Mouse (Mus musculus) limb, embryonic 14.5 days (tissue): ENCODE measurements around the gene Rmdn2. TPM values are rescaled to one million over a fixed set of nuclear protein-coding genes. Genes with fewer than 3 reads are reported as not detected.

Source experiments
- ATAC-seq: fragments of 200-750 bp; cut with Nextera tagmentation; 2 replicates; pipeline ENCODE4 v1.8.0; 2017; ENCODE audit warnings: low read depth, moderate number of reproducible peaks, moderate TSS enrichment; ENCODE audit not compliant: low FRiP score
- DNase-seq: peaks from one replicate; pipeline ENCODE4 v3.0.0-alpha.2; 2015; ENCODE audit warnings: low spot score
- H3K27ac ChIP-seq: fragments of 300-500 bp; sonication (generic); replicated peaks from 2 replicates; pipeline ENCODE4 v1.5.1; 2014; ENCODE audit warnings: low read depth, mild to moderate bottlenecking, low read length, moderate library complexity, mixed read lengths
- H3K27me3 ChIP-seq: fragments of 300-500 bp; sonication (generic); 2 replicates; pipeline ENCODE4 v1.6.1; 2014; ENCODE audit warnings: low read length, mixed read lengths; ENCODE audit not compliant: control insufficient read depth, insufficient read depth
- H3K36me3 ChIP-seq: fragments of 300-500 bp; sonication (generic); 2 replicates; pipeline ENCODE4 v1.6.1; 2014; ENCODE audit warnings: mild to moderate bottlenecking, low read length, moderate library complexity, mixed read lengths; ENCODE audit not compliant: control insufficient read depth, insufficient read depth
- H3K4me1 ChIP-seq: fragments of 300-500 bp; sonication (generic); 2 replicates; pipeline ENCODE4 v1.6.1; 2014; ENCODE audit warnings: antibody characterized with exemption, low read length, mixed read lengths; ENCODE audit not compliant: control insufficient read depth, insufficient read depth
- H3K4me2 ChIP-seq: fragments of 300-500 bp; sonication (generic); replicated peaks from 2 replicates; pipeline ENCODE4 v1.6.1; 2014; ENCODE audit warnings: low read depth, mild to moderate bottlenecking, low read length, moderate library complexity; ENCODE audit not compliant: severe bottlenecking
- H3K4me3 ChIP-seq: fragments of 300-500 bp; sonication (generic); replicated peaks from 2 replicates; pipeline ENCODE4 v1.5.1; 2014; ENCODE audit warnings: low read length
- H3K9ac ChIP-seq: fragments of 300-500 bp; sonication (generic); 2 replicates; pipeline ENCODE4 v1.6.1; 2014; ENCODE audit warnings: mild to moderate bottlenecking, low read depth, low read length, moderate library complexity; ENCODE audit not compliant: severe bottlenecking
- H3K9me3 ChIP-seq: fragments of 300-500 bp; sonication (generic); 2 replicates; pipeline ENCODE4 v1.6.1; 2016; ENCODE audit warnings: low read length; ENCODE audit not compliant: control insufficient read depth
- POLR2A ChIP-seq: fragments of 200-500 bp; IDR thresholded peaks from 2 replicates; pipeline ENCODE4 v1.8.0; 2012; ENCODE audit warnings: inconsistent platforms, mild to moderate bottlenecking, moderate library complexity, borderline replicate concordance; ENCODE audit not compliant: insufficient read depth, insufficient read length; ENCODE audit errors: extremely low read depth
- WGBS: fragments of 180-500 bp; shearing (Covaris S2); extraction: QIAGEN DNeasy Blood & Tissue Kit; methylation state at CpG from one replicate; pipeline ENCODE4 v1.1.7; 2014; 5-methylcytosine and 5-hydroxymethylcytosine counted together
- polyA plus RNA-seq, 2 experiments: library from polyadenylated mRNA; depleted of rRNA in 1 of 2; stranded (reverse) in 1 of 2; unstranded in 1 of 2; fragments of >200 nt; fragmentation: Nextera tagmentation in 1 of 2; extraction: Ambion mirVana in 1 of 2; gene quantifications; 2 replicates each; pipeline versions ENCODE4 v1.2.1 to v1.2.3; 2012 to 2014

Rmdn2 gene
- polyA plus RNA-seq, 2 experiments, result 7.6 to 10.7 TPM

DNA sequence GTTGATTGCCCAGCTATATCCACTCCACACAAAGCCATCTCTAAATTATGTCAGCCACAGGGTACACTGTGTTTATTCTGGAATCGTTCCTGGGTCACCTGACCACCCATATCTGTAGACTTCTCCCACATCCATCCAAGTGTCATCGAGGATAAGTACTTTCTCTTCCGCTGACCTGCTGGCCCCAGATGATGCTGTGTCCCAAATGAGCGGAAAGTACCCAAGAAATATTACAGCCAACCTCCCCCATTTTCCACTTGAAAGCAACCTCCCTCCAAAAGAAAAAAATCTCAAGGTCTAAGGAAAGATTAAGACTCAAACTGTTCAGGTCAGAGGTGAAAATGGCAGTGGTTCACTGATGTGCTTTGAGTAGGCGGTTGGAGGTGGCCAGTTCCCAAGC is 131.0 kb downstream of the Rmdn2 start:
- Histone ChIP-seq H3K9ac (no peak overlapping the region), H3K9me3 (no peaks in the 10 kb centered on the region), H3K27ac (no peak overlapping the region), H3K4me3 (no peak overlapping the region), H3K4me2 (no peak overlapping the region), H3K4me1 (peaks cover 10% of the 10 kb centered on the region; the same call in 1 of the 2 replicates), H3K36me3 (no peaks in the 10 kb centered on the region), H3K27me3 (no peaks in the 10 kb centered on the region)
- no peak for TF ChIP-seq POLR2A
- ATAC-seq (no peak), DNase-seq (no peak)
- WGBS, result 84% methylated on average over 5 of the region's 5 CpGs

Other genes starting within 250 kb of the Rmdn2 start
- gene Cyp1b1, start 103.2 kb downstream of the Rmdn2 start, polyA plus RNA-seq (2012; rRNA removed), result 1.8 and 2.6 TPM in 2 replicates
- gene Cyp1b1, start 103.2 kb downstream of the Rmdn2 start, polyA plus RNA-seq (2014; fragmentation: Nextera tagmentation; extraction: Ambion mirVana), result 2.5 and 2.7 TPM in 2 replicates